Mouse (Mus musculus) kidney, adult 2 months (tissue): ENCODE data around the gene Usp46.

Source experiments
- CTCF ChIP-seq: fragments of 200-500 bp; conservative IDR thresholded peaks from 2 replicates; pipeline ENCODE4 v1.5.1; 2011; ENCODE audit warnings: low read depth, mild to moderate bottlenecking, control low read depth, low read length, moderate library complexity, mixed read lengths; ENCODE audit not compliant: insufficient read depth, insufficient read length
- POLR2A ChIP-seq: fragments of 200-500 bp; IDR thresholded peaks from one replicate; pipeline ENCODE4 v1.6.1; 2011; ENCODE audit warnings: low read depth, low read length, control low read depth

GRCm38 (mm10) chr5:74048846-74049495, 19.3 kb downstream of the Usp46 start:
- no peak for TF ChIP-seq CTCF
- TF ChIP-seq POLR2A: no peak
